Mouse (Mus musculus): ENCODE measurements around the gene Gm3173. TPM values are rescaled to one million over a fixed set of nuclear protein-coding genes. Genes with fewer than 3 reads are reported as not detected.
"Not testable (repeated sequence)": the region's sequence is repeated elsewhere in the genome, so short reads cannot be mapped to it uniquely, and the experiment has no call there.

Gene Gm3173
- polyA plus RNA-seq (2016; fragmentation: Nextera tagmentation; extraction: Ambion mirVana) = 0.93 TPM in 1 of 2 replicates, not detected in the other

DNA sequence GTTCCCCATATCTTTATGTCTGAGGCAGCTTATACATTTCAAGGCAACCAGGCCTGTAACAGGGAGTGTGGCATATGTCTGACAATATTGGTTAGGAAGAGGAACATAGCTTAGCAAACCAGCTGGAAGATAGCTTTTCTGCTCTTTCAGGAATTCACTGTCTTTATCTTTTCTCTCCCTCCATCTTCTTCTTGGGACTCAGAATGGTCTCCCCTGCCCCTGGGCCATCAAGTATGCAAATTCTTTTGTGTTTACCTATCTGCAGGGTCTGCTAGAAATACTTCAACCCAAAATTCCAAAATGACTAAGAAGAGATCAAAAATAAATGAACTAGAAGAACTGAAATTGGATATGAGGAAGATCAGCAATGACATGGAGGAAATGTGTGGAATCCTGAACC is at the start of gene Gm3173:
Gm3173 (plus strand) TSS at position 301 of the 400 bp plus-strand sequence.
- not testable (repeated sequence) for H3K4me1 ChIP-seq; H3K4me3 ChIP-seq; H3K9ac ChIP-seq; ATAC-seq (ENCODE audit: low FRiP score, low read depth); H3K4me2 ChIP-seq (replicated peaks); H3K9me3 ChIP-seq; H3K27ac ChIP-seq; H3K27me3 ChIP-seq (replicated peaks); H3K36me3 ChIP-seq

GRCm38 (mm10) chr14:4385606-4386005 is 45.2 kb upstream of the Gm3173 start:
- not testable (repeated sequence) for ATAC-seq (ENCODE audit: low FRiP score, low read depth); H3K27me3 ChIP-seq (replicated peaks); H3K9me3 ChIP-seq; H3K4me1 ChIP-seq; H3K9ac ChIP-seq; H3K4me3 ChIP-seq; H3K4me2 ChIP-seq (replicated peaks); H3K36me3 ChIP-seq; H3K27ac ChIP-seq

DNA sequence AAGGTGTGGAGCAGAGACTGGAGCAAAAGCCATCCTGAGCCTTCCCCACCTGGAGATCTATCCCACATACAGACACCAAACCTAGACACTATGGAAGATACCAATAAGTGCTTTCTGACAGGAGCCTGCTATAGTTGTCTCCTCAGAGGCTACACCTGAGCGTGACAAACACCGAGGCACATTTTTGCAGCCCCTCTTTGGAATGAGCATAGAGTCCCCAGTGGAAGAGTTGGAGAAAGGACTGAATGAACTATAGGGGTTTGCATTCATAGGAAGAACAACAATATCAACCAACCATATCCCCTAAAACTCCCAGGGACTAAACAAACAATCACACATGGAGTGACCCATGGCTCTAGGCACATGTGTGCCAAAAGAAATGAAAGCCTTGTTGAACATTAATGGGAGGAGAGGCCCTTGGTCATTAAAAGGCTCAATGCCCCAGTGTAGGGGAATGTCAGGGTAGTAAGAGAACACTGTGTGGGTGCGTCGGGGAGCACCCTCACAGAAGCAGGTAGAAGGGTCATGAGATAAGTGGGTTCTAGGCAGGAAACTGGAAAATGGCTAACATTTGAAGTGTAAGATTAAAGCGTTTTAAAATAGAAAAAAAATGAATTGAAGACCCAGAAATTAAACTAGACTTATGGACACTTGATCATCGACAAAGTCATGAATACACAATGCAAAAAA is 37.8 kb upstream of the Gm3173 start:
- not testable (repeated sequence) for H3K27ac ChIP-seq; H3K4me1 ChIP-seq; H3K27me3 ChIP-seq (replicated peaks); H3K9ac ChIP-seq; H3K4me2 ChIP-seq (replicated peaks); H3K36me3 ChIP-seq; H3K9me3 ChIP-seq; H3K4me3 ChIP-seq; ATAC-seq (ENCODE audit: low FRiP score, low read depth)
- 94% methylated on average over 4 of the region's 6 CpGs for WGBS

- not testable (repeated sequence) for ATAC-seq (ENCODE audit: low FRiP score, low read depth); H3K27me3 ChIP-seq (replicated peaks); H3K27ac ChIP-seq; H3K4me2 ChIP-seq (replicated peaks); H3K4me3 ChIP-seq; H3K9ac ChIP-seq; H3K36me3 ChIP-seq; H3K4me1 ChIP-seq; H3K9me3 ChIP-seq
- WGBS = 76% methylated on average over 2 of the region's 3 CpGs
Observed at GRCm38 (mm10) chr14:4397226-4397625, 33.6 kb upstream of the Gm3173 start, which contains the start of gene Gm3159. TSS of gene Gm3159 (plus strand) at chr14:4397526.

- H3K27me3 ChIP-seq (replicated peaks); H3K9ac ChIP-seq; H3K4me3 ChIP-seq; H3K4me1 ChIP-seq; H3K4me2 ChIP-seq (replicated peaks); H3K9me3 ChIP-seq; ATAC-seq (ENCODE audit: low FRiP score, low read depth); H3K36me3 ChIP-seq; H3K27ac ChIP-seq: not testable (repeated sequence)
Observed at GRCm38 (mm10) chr14:4398624-4399023, 32.2 kb upstream of the Gm3173 start.

- H3K4me2 ChIP-seq (replicated peaks); H3K9me3 ChIP-seq; H3K27me3 ChIP-seq (replicated peaks); ATAC-seq (ENCODE audit: low FRiP score, low read depth); H3K36me3 ChIP-seq; H3K9ac ChIP-seq; H3K4me3 ChIP-seq; H3K4me1 ChIP-seq; H3K27ac ChIP-seq: not testable (repeated sequence)
- 92% methylated on average over 5 of the region's 5 CpGs for WGBS
Observed at GRCm38 (mm10) chr14:4400115-4400789, 30.5 kb upstream of the Gm3173 start.

DNA sequence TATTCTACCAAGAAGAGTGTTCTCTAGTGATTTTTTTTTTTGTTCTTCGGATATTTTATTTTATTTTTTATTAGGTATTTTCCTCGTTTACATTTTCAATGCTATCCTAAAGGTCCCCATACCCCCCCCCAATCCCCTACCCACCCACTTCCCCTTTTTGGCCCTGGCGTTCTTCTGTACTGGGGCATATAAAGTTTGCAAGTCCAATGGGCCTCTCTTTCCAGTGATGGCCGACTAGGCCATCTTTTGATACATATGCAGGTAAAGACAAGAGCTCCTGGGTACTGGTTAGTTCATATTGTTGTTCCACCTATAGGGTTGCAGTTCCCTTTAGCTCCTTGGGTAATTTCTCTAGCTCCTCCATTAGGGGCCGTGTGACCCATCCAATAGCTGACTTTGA is 29.5 kb upstream of the Gm3173 start:
- not testable (repeated sequence) for H3K36me3 ChIP-seq; H3K27me3 ChIP-seq (replicated peaks); H3K27ac ChIP-seq; H3K4me1 ChIP-seq; H3K4me2 ChIP-seq (replicated peaks); H3K4me3 ChIP-seq; H3K9ac ChIP-seq; ATAC-seq (ENCODE audit: low FRiP score, low read depth); H3K9me3 ChIP-seq
- 81% methylated on average over 5 of the region's 5 CpGs for WGBS

- H3K4me3 ChIP-seq; H3K36me3 ChIP-seq; H3K9ac ChIP-seq; H3K4me2 ChIP-seq (replicated peaks); H3K9me3 ChIP-seq; H3K27ac ChIP-seq; H3K4me1 ChIP-seq; ATAC-seq (ENCODE audit: low FRiP score, low read depth); H3K27me3 ChIP-seq (replicated peaks): not testable (repeated sequence)
Observed at GRCm38 (mm10) chr14:4403840-4404239, 27.0 kb upstream of the Gm3173 start.

GRCm38 (mm10) chr14:4409939-4410338 is 20.9 kb upstream of the Gm3173 start:
- H3K4me3 ChIP-seq; ATAC-seq (ENCODE audit: low FRiP score, low read depth); H3K9me3 ChIP-seq; H3K27me3 ChIP-seq (replicated peaks); H3K4me1 ChIP-seq; H3K9ac ChIP-seq; H3K27ac ChIP-seq; H3K36me3 ChIP-seq; H3K4me2 ChIP-seq (replicated peaks): not testable (repeated sequence)
- 31% methylated on average over 1 of the region's 1 CpGs for WGBS

GRCm38 (mm10) chr14:4414965-4415835 is 15.6 kb upstream of the Gm3173 start, which contains the start of gene Gm3164:
TSS of gene Gm3164 (plus strand) at chr14:4415448.
- peak within 1 kb of the TSS; percentile 43 for H3K4me3 ChIP-seq
- 1% methylated on average over 40 of the region's 59 CpGs for WGBS
- H3K4me1 ChIP-seq; H3K9me3 ChIP-seq; H3K36me3 ChIP-seq; H3K27ac ChIP-seq; H3K27me3 ChIP-seq (replicated peaks): not testable (repeated sequence)
- ATAC-seq (ENCODE audit: low FRiP score, low read depth) = peak; percentile 50; the same call in 1 of the 2 replicates
- peak within 1 kb of the TSS; percentile 66 for H3K4me2 ChIP-seq (replicated peaks)
- H3K9ac ChIP-seq = peak within 1 kb of the TSS; percentile 56

GRCm38 (mm10) chr14:4481445-4481844 is 50.7 kb downstream of the Gm3173 start, which contains the start of gene Gm3182:
TSS of gene Gm3182 (plus strand) at chr14:4481745.
- H3K4me1 ChIP-seq; ATAC-seq (ENCODE audit: low FRiP score, low read depth); H3K4me2 ChIP-seq (replicated peaks); H3K9ac ChIP-seq; H3K4me3 ChIP-seq; H3K9me3 ChIP-seq; H3K27ac ChIP-seq; H3K27me3 ChIP-seq (replicated peaks); H3K36me3 ChIP-seq: not testable (repeated sequence)
- WGBS = 92% methylated on average over 1 of the region's 2 CpGs

- H3K4me3 ChIP-seq = peak overlapping the region; percentile 26
- H3K4me2 ChIP-seq (replicated peaks) = peak overlapping the region; percentile 55
- not testable (repeated sequence) for H3K4me1 ChIP-seq; H3K36me3 ChIP-seq; H3K27me3 ChIP-seq (replicated peaks); H3K9ac ChIP-seq; ATAC-seq (ENCODE audit: low FRiP score, low read depth); H3K9me3 ChIP-seq; H3K27ac ChIP-seq
- WGBS = 2% methylated on average over 18 of the region's 25 CpGs
Observed at GRCm38 (mm10) chr14:4499425-4499824, 68.6 kb downstream of the Gm3173 start.
